Mouse (Mus musculus) cortical plate, adult 2 months (tissue): ENCODE measurements around the gene Yod1. TPM values are rescaled to one million over a fixed set of nuclear protein-coding genes. Genes with fewer than 3 reads are reported as not detected.
A peak's percentile ranks its signal among the peaks of the same experiment; 100 is the strongest.

Experiments
- H3K27ac ChIP-seq: fragments of 200-500 bp; 2 replicates; pipeline ENCODE4 v1.5.1; 2012; ENCODE audit warnings: low read length, control low read depth, inconsistent platforms; ENCODE audit not compliant: insufficient read depth
- H3K4me1 ChIP-seq: fragments of 200-500 bp; 2 replicates; pipeline ENCODE4 v1.6.1; 2011; ENCODE audit warnings: low read length; ENCODE audit not compliant: control insufficient read depth, insufficient read depth
- H3K4me3 ChIP-seq: fragments of 200-500 bp; 2 replicates; pipeline ENCODE4 v1.5.1; 2011; ENCODE audit warnings: mild to moderate bottlenecking, low read length, control low read depth; ENCODE audit not compliant: insufficient read depth
- CTCF ChIP-seq: fragments of 200-500 bp; IDR thresholded peaks from 2 replicates; pipeline ENCODE4 v1.5.1; 2011; ENCODE audit warnings: mild to moderate bottlenecking, control low read depth, low read length; ENCODE audit not compliant: insufficient read depth; ENCODE audit errors: extremely low read depth
- POLR2A ChIP-seq: fragments of 200-500 bp; IDR thresholded peaks from 2 replicates; pipeline ENCODE4 v1.6.1; 2011; ENCODE audit warnings: mild to moderate bottlenecking, low read length, control low read depth; ENCODE audit not compliant: insufficient read depth; ENCODE audit errors: extremely low read depth
- polyA plus RNA-seq: library from polyadenylated mRNA; depleted of rRNA; stranded (reverse); fragments of >200 nt; gene quantifications from 2 replicates; pipeline ENCODE4 v1.2.3, GENCODE M21; 2012

The Yod1 gene
- polyA plus RNA-seq, 1 experiment, result 6.6 TPM

- H3K4me3 ChIP-seq, result no peak overlapping the region
- no peak overlapping the region for H3K27ac ChIP-seq
- H3K4me1 ChIP-seq, result no peaks in the 10 kb centered on the region
- TF ChIP-seq CTCF (no peak), POLR2A (no peak)
Measured at GRCm38 (mm10) chr1:130710283-130711080, 6.6 kb upstream of the Yod1 start.

- TF ChIP-seq CTCF, result no peak
- TF ChIP-seq POLR2A, result no peak
- Histone ChIP-seq H3K4me1 (peaks cover 3% of the 10 kb centered on the region), H3K27ac (no peak overlapping the region), H3K4me3 (no peak overlapping the region)
Measured at GRCm38 (mm10) chr1:130714046-130714445, 3.1 kb upstream of the Yod1 start.

GRCm38 (mm10) chr1:130715561-130716217 lies 1.4 kb upstream of the Yod1 start, which contains the start of gene Gm29427:
TSS of gene Gm29427 (minus strand) at chr1:130715799.
- peak within 1 kb of the TSS; percentile 95 for H3K4me3 ChIP-seq
- H3K4me1 ChIP-seq, result peaks cover 5% of the 10 kb centered on the region
- TF ChIP-seq POLR2A (peak; percentile 77), CTCF (no peak)
- H3K27ac ChIP-seq, result peak within 1 kb of the TSS; percentile 88

GRCm38 (mm10) chr1:130716218-130716512 lies 962 bp upstream of the Yod1 start:
- no peak for TF ChIP-seq POLR2A
- TF ChIP-seq CTCF, result no peak
- H3K4me1 ChIP-seq, result peaks cover 5% of the 10 kb centered on the region
- peak overlapping the region; percentile 95 for H3K4me3 ChIP-seq
- H3K27ac ChIP-seq, result peak overlapping the region; percentile 61

- H3K4me3 ChIP-seq, result peak overlapping the region; percentile 95
- peak overlapping the region; percentile 88 for H3K27ac ChIP-seq
- TF ChIP-seq POLR2A, result no peak
- TF ChIP-seq CTCF, result no peak
- peaks cover 5% of the 10 kb centered on the region for H3K4me1 ChIP-seq
Measured at GRCm38 (mm10) chr1:130716513-130717290, 425 bp upstream of the Yod1 start.

GRCm38 (mm10) chr1:130724206-130724605 lies 7.1 kb downstream of the Yod1 start:
- no peak overlapping the region for H3K4me3 ChIP-seq
- no peak for TF ChIP-seq POLR2A
- TF ChIP-seq CTCF, result no peak
- no peak overlapping the region for H3K27ac ChIP-seq
- H3K4me1 ChIP-seq, result peaks cover under 1% of the 10 kb centered on the region; the same call in 1 of the 2 replicates

- Histone ChIP-seq H3K4me1 (no peaks in the 10 kb centered on the region), H3K4me3 (no peak overlapping the region), H3K27ac (no peak overlapping the region)
- TF ChIP-seq POLR2A, result no peak
- TF ChIP-seq CTCF, result no peak
Measured at GRCm38 (mm10) chr1:130726396-130726795, 9.3 kb downstream of the Yod1 start.

- no peak overlapping the region for H3K27ac ChIP-seq
- TF ChIP-seq POLR2A (no peak), CTCF (no peak)
Measured at GRCm38 (mm10) chr1:130728070-130728469, 10.9 kb downstream of the Yod1 start.

GRCm38 (mm10) chr1:130728708-130729107 lies 11.6 kb downstream of the Yod1 start:
- Histone ChIP-seq H3K27ac (no peak overlapping the region), H3K4me1 (no peaks in the 10 kb centered on the region), H3K4me3 (no peak overlapping the region)
- no peak for TF ChIP-seq CTCF
- no peak for TF ChIP-seq POLR2A

More at GRCm38 (mm10) chr1:130728070-130728469, 10.9 kb downstream of the Yod1 start:
- no peaks in the 10 kb centered on the region for H3K4me1 ChIP-seq
- no peak overlapping the region for H3K4me3 ChIP-seq
